ENCODE assay signal across 10 mouse cellular contexts in the genomic region with DNA sequence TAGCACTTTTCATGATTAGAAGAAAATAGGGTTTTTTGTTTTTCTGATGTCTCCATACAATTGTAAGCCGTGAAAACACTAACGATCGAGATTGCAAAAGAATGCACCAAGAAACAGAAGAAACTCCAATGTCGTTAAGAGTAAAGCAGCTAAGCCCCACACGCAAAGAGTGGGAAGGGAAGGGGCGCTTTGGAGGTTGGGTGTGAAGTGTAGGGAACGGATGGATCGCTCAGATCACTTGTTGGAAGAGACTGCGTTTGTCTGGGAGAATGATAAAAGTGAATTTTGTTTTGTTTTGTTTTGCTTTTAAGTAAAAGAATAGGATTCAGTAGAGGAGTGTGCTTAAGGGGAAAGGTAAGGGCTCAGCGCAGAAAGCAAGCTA. TPM values are rescaled to one million over a fixed set of nuclear protein-coding genes. Genes with fewer than 3 reads are reported as not detected.
A peak's percentile ranks its signal among the peaks of the same experiment; 100 is the strongest.
DNase-seq lines count a peak whose midpoint lies in the region; ATAC-seq and TF ChIP-seq lines count a peak whose summit lies in the region.
"Had no signal": no experiment of that assay in that cellular context is flagged by ENCODE, and none has a peak within 500 bp of the region (broad histone marks: within the 10 kb centered on the region; RNA-seq: fewer than 3 reads in every experiment).

No protein-coding gene starts in this region.

- peaks cover 3% of the 10 kb centered on the region for H3K4me1 ChIP-seq in kidney, adult 2 months (ENCODE audit: control insufficient read depth, insufficient read depth, low read length)
- H3K4me1 ChIP-seq in embryonic facial prominence, embryonic 10.5 days = peaks cover 27% of the 10 kb centered on the region
- H3K4me1 ChIP-seq in hindbrain, embryonic 15.5 days (replicated peaks) = peaks cover 27% of the 10 kb centered on the region
- peaks cover 24% of the 10 kb centered on the region for H3K4me1 ChIP-seq in midbrain, embryonic 15.5 days

- H3K9me3 ChIP-seq in embryonic facial prominence, embryonic 10.5 days = peaks cover 3% of the 10 kb centered on the region; the same call in 1 of the 2 replicates
- H3K9me3 ChIP-seq in hindbrain, embryonic 15.5 days = 0 out of 2 replicates have a peak, but pooled peaks cover 3% of the 10 kb centered on the region
- H3K9me3 ChIP-seq in midbrain, embryonic 15.5 days = no peaks in the 10 kb centered on the region

- peak overlapping the region; percentile 57 for H3K4me3 ChIP-seq in kidney, adult 2 months (ENCODE audit: insufficient read depth, low read depth, low read length)
- peak overlapping the region; percentile 71 for H3K4me3 ChIP-seq in embryonic facial prominence, embryonic 10.5 days
- H3K4me3 ChIP-seq in hindbrain, embryonic 15.5 days = peak overlapping the region; percentile 61
- peak overlapping the region; percentile 60 for H3K4me3 ChIP-seq in midbrain, embryonic 15.5 days

- H3K9ac ChIP-seq in hindbrain, embryonic 15.5 days = peak overlapping the region; percentile 44; the same call in 1 of the 2 replicates
- peak overlapping the region; percentile 45 for H3K9ac ChIP-seq in midbrain, embryonic 15.5 days

- no peak for TF ChIP-seq CTCF in kidney, adult 2 months (conservative IDR thresholded peaks at IDR 0.05; ENCODE audit: insufficient read depth, insufficient read length, low read depth, low read length)

- 43% methylated on average over 10 of the region's 10 CpGs for WGBS in kidney, adult 2 months
- 5% methylated on average over 10 of the region's 10 CpGs for WGBS in embryonic facial prominence, embryonic 10.5 days
- WGBS in hindbrain, embryonic 15.5 days = 7% methylated on average over 10 of the region's 10 CpGs
- 5% methylated on average over 10 of the region's 10 CpGs for WGBS in midbrain, embryonic 15.5 days

- peak overlapping the region; percentile 92 for H3K4me2 ChIP-seq in hindbrain, embryonic 15.5 days
- peak overlapping the region; percentile 100 for H3K4me2 ChIP-seq in midbrain, embryonic 15.5 days

- H3K27me3 ChIP-seq in kidney, adult 2 months (replicated peaks; ENCODE audit: control insufficient read depth, insufficient read depth, low read length) = no peaks in the 10 kb centered on the region
- peaks cover 21% of the 10 kb centered on the region for H3K27me3 ChIP-seq in embryonic facial prominence, embryonic 10.5 days (replicated peaks; ENCODE audit: low read depth, poor library complexity, severe bottlenecking)
- peaks cover 10% of the 10 kb centered on the region; the same call in 1 of the 2 replicates for H3K27me3 ChIP-seq in hindbrain, embryonic 15.5 days
- H3K27me3 ChIP-seq in midbrain, embryonic 15.5 days (replicated peaks) = peaks cover 24% of the 10 kb centered on the region

- TF ChIP-seq POLR2A in kidney, adult 2 months (IDR thresholded peaks at IDR 0.05; ENCODE audit: low read depth, low read length) = no peak

- H3K36me3 ChIP-seq in kidney, adult 2 months (ENCODE audit: control insufficient read depth, insufficient read depth, low read length) = no peaks in the 10 kb centered on the region
- H3K36me3 ChIP-seq in embryonic facial prominence, embryonic 10.5 days (replicated peaks) = peaks cover 37% of the 10 kb centered on the region
- no peaks in the 10 kb centered on the region for H3K36me3 ChIP-seq in hindbrain, embryonic 15.5 days
- no peaks in the 10 kb centered on the region for H3K36me3 ChIP-seq in midbrain, embryonic 15.5 days (replicated peaks)

- DNase-seq in kidney, adult 2 months = no peak
- DNase-seq in kidney, postnatal 10 days = no peak
- DNase-seq in embryonic facial prominence, embryonic 10.5 days (ENCODE audit: low spot score) = no peak
- DNase-seq in adrenal gland, postnatal 25 days = no peak
- DNase-seq in gastrocnemius, postnatal 10 days = no peak

- peak overlapping the region; percentile 61; the same call in 1 of the 2 replicates for H3K27ac ChIP-seq in kidney, adult 2 months (ENCODE audit: insufficient read depth, low read depth, low read length)
- H3K27ac ChIP-seq in embryonic facial prominence, embryonic 10.5 days (replicated peaks) = peak overlapping the region; percentile 92
- H3K27ac ChIP-seq in hindbrain, embryonic 15.5 days (replicated peaks) = no peak overlapping the region
- no peak overlapping the region for H3K27ac ChIP-seq in midbrain, embryonic 15.5 days

- no peak for ATAC-seq in hindbrain, embryonic 15.5 days (ENCODE audit: low FRiP score, low read depth)
- ATAC-seq in midbrain, embryonic 15.5 days (replicated peaks) = no peak
- ATAC-seq in megakaryocyte-erythroid progenitor cell, adult 5-6 weeks (replicated peaks; ENCODE audit: low FRiP score, low TSS enrichment, poor library complexity, severe bottlenecking) = no peak

RNA-seq across cellular contexts. Expression of a gene that starts 1.5 kb away (rescaled TPM):
- 6.8 and 8.3 TPM in 2 replicates for polyA plus RNA-seq in kidney, adult 2 months (2012; rRNA removed)
- polyA plus RNA-seq in embryonic facial prominence, embryonic 10.5 days (2016; fragmentation: Nextera tagmentation; extraction: Ambion mirVana) = 72.0 and 74.6 TPM in 2 replicates
- 12.8 and 18.5 TPM in 2 replicates for polyA plus RNA-seq in hindbrain, embryonic 15.5 days (2015; fragmentation: Nextera tagmentation; extraction: Ambion mirVana)
- 2.5 and 2.6 TPM in 2 replicates for polyA plus RNA-seq in midbrain, embryonic 15.5 days (2015; fragmentation: Nextera tagmentation; extraction: Ambion mirVana)
- total RNA-seq in adrenal gland, postnatal 25 days (2021) = 175 and 335 TPM in 2 replicates
- total RNA-seq in megakaryocyte-erythroid progenitor cell, adult 5-6 weeks (2014; fragmentation: Nextera tagmentation) = not detected in 2 replicates
- total RNA-seq in megakaryocyte-erythroid progenitor cell, adult 5-6 weeks (2017) = not detected in 2 replicates
- 10 to 100 TPM; 51.6 to 55.5 TPM for total RNA-seq in gastrocnemius, postnatal 10 days (2021)
- total RNA-seq: megakaryocyte progenitor cell, adult 5-6 weeks; MEL had no signal

Comparison
In these comparisons a context has a peak if more than half of its experiments do, and no peak if none do; other contexts are left out.
1. H3K27ac ChIP-seq: peak in kidney, adult 2 months (single experiment) and embryonic facial prominence, embryonic 10.5 days (single experiment); none in hindbrain, embryonic 15.5 days (single experiment) and midbrain, embryonic 15.5 days (single experiment).
2. Peak in every context shown above with its lines, with median percentiles within 50 percentile points of each other: H3K4me3 ChIP-seq.